Mouse (Mus musculus): ENCODE measurements at regions not wholly inside any gene's neighbourhood (a gene's known extent, or its start where the extent isn't known, plus 50 kb on each side); places are given as distances from the start of the nearest gene placed in this dataset.

- TF ChIP-seq CTCF (IDR thresholded peaks at IDR 0.05), result no peak
- H3K4me3 ChIP-seq, result no peak overlapping the region
- no peak for DNase-seq (ENCODE audit: extremely low spot score in 1 of 2, low spot score in 2 of 2)
- H3K27ac ChIP-seq, result peak overlapping the region; percentile 61
- intact Hi-C loops (cut with DNase I), result no loop called here
These were observed 297.9 kb upstream of the Pex5l start for GRCm38 (mm10) chr3:33440905-33441304.

- DNase-seq (ENCODE audit: extremely low spot score in 1 of 2, low spot score in 2 of 2), result peak; percentile 36
- Histone ChIP-seq H3K4me3 (no peak overlapping the region), H3K27ac (peak overlapping the region; percentile 70)
- no peak for TF ChIP-seq CTCF (IDR thresholded peaks at IDR 0.05)
- intact Hi-C loops (cut with DNase I), result no loop called here
These were observed 297.5 kb upstream of the Pex5l start for GRCm38 (mm10) chr3:33440500-33440899.

- no peak for DNase-seq (ENCODE audit: extremely low spot score in 1 of 2, low spot score in 2 of 2)
- Histone ChIP-seq H3K27ac (peak overlapping the region; percentile 48), H3K4me3 (no peak overlapping the region)
- intact Hi-C loops (cut with DNase I), result no loop called here
- TF ChIP-seq CTCF (IDR thresholded peaks at IDR 0.05), result no peak
These were observed 273.9 kb upstream of the Pex5l start for GRCm38 (mm10) chr3:33416922-33417321.

- DNase-seq (ENCODE audit: extremely low spot score in 1 of 2, low spot score in 2 of 2), result no peak
- intact Hi-C loops (cut with DNase I), result no loop called here
- TF ChIP-seq CTCF (IDR thresholded peaks at IDR 0.05), result no peak
- Histone ChIP-seq H3K27ac (no peak overlapping the region), H3K4me3 (no peak overlapping the region)
These were observed 273.3 kb upstream of the Pex5l start for GRCm38 (mm10) chr3:33416321-33416720.

- intact Hi-C loops (cut with DNase I), result no loop called here
- DNase-seq (ENCODE audit: extremely low spot score in 1 of 2, low spot score in 2 of 2), result no peak
- no peak for TF ChIP-seq CTCF (IDR thresholded peaks at IDR 0.05)
- Histone ChIP-seq H3K27ac (peak overlapping the region; percentile 80), H3K4me3 (no peak overlapping the region)
These were observed 258.9 kb upstream of the Pex5l start for GRCm38 (mm10) chr3:33401904-33402303.

- intact Hi-C loops (cut with DNase I), result loop anchor here (2.0 to 5.0 kb wide), 4 partner anchors 93 to 343 kb away; partner anchors contain the start of gene Pex5l
- H3K4me3 ChIP-seq, result no peak overlapping the region
- TF ChIP-seq CTCF (IDR thresholded peaks at IDR 0.05), result no peak
- DNase-seq (ENCODE audit: extremely low spot score in 1 of 2, low spot score in 2 of 2), result peak; percentile 28 to 47
- peak overlapping the region; percentile 90 for H3K27ac ChIP-seq
These were observed 256.3 kb upstream of the Pex5l start for GRCm38 (mm10) chr3:33399321-33399720.

GRCm38 (mm10) chr3:33398326-33398725 lies 255.3 kb upstream of the Pex5l start:
- intact Hi-C loops (cut with DNase I), result loop anchor here (2.0 to 5.0 kb wide), 4 partner anchors 92 to 344 kb away; partner anchors contain the start of gene Pex5l
- DNase-seq (ENCODE audit: extremely low spot score in 1 of 2, low spot score in 2 of 2), result no peak
- TF ChIP-seq CTCF (IDR thresholded peaks at IDR 0.05), result no peak
- Histone ChIP-seq H3K4me3 (no peak overlapping the region), H3K27ac (peak overlapping the region; percentile 84)

GRCm38 (mm10) chr3:33397217-33397616 lies 254.2 kb upstream of the Pex5l start:
- no peak for DNase-seq (ENCODE audit: extremely low spot score in 1 of 2, low spot score in 2 of 2)
- no peak for TF ChIP-seq CTCF (IDR thresholded peaks at IDR 0.05)

GRCm38 (mm10) chr3:33392541-33392822 lies 249.4 kb upstream of the Pex5l start:
- H3K4me3 ChIP-seq, result no peak overlapping the region
- DNase-seq (ENCODE audit: extremely low spot score in 1 of 2, low spot score in 2 of 2), result no peak
- TF ChIP-seq CTCF (IDR thresholded peaks at IDR 0.05), result no peak
- H3K27ac ChIP-seq, result no peak overlapping the region
- intact Hi-C loops (cut with DNase I), result no loop called here

More at GRCm38 (mm10) chr3:33397217-33397616, 254.2 kb upstream of the Pex5l start:
- Histone ChIP-seq H3K27ac (peak overlapping the region; percentile 84), H3K4me3 (no peak overlapping the region)
- intact Hi-C loops (cut with DNase I), result loop anchor here (5.0 kb wide), 3 partner anchors 255 to 345 kb away; partner anchors contain the start of gene Pex5l

GRCm38 (mm10) chr3:33391765-33392540 lies 248.9 kb upstream of the Pex5l start:
- intact Hi-C loops (cut with DNase I), result no loop called here
- no peak for TF ChIP-seq CTCF (IDR thresholded peaks at IDR 0.05)
- DNase-seq (ENCODE audit: extremely low spot score in 1 of 2, low spot score in 2 of 2), result no peak
- H3K27ac ChIP-seq, result no peak overlapping the region
- no peak overlapping the region for H3K4me3 ChIP-seq

- intact Hi-C loops (cut with DNase I), result loop anchor here (2.0 kb wide), 1 partner anchor 53 kb away; no protein-coding TSS in a partner anchor
- H3K4me3 ChIP-seq, result no peak overlapping the region
- DNase-seq (ENCODE audit: extremely low spot score in 1 of 2, low spot score in 2 of 2), result no peak
- TF ChIP-seq CTCF (IDR thresholded peaks at IDR 0.05), result no peak
- peak overlapping the region; percentile 57; the same call in 1 of the 2 replicates for H3K27ac ChIP-seq
These were observed 245.1 kb upstream of the Pex5l start for GRCm38 (mm10) chr3:33388171-33388570.

GRCm38 (mm10) chr3:33383622-33384021 lies 240.6 kb upstream of the Pex5l start:
- Histone ChIP-seq H3K4me3 (no peak overlapping the region), H3K27ac (no peak overlapping the region)
- TF ChIP-seq CTCF (IDR thresholded peaks at IDR 0.05), result no peak
- intact Hi-C loops (cut with DNase I), result no loop called here
- no peak for DNase-seq (ENCODE audit: extremely low spot score in 1 of 2, low spot score in 2 of 2)

GRCm38 (mm10) chr3:33379604-33380003 lies 236.6 kb upstream of the Pex5l start:
- no peak for TF ChIP-seq CTCF (IDR thresholded peaks at IDR 0.05)
- DNase-seq (ENCODE audit: extremely low spot score in 1 of 2, low spot score in 2 of 2), result no peak
- intact Hi-C loops (cut with DNase I), result no loop called here
- Histone ChIP-seq H3K27ac (peak overlapping the region; percentile 65), H3K4me3 (no peak overlapping the region)
